Mouse (Mus musculus) T-helper 2 cell (primary cell): Measurements from ENCODE around the gene Insm1.

ENCODE experiments used
- in situ Hi-C: fragments of 300-600 bp; cut with MboI, MseI; formaldehyde crosslinking; loops from one replicate; pipeline ENCODE4 v1.15.1; 2025; ENCODE audit warnings: high pct_unique_total_duplicates

Gene Insm1

DNA sequence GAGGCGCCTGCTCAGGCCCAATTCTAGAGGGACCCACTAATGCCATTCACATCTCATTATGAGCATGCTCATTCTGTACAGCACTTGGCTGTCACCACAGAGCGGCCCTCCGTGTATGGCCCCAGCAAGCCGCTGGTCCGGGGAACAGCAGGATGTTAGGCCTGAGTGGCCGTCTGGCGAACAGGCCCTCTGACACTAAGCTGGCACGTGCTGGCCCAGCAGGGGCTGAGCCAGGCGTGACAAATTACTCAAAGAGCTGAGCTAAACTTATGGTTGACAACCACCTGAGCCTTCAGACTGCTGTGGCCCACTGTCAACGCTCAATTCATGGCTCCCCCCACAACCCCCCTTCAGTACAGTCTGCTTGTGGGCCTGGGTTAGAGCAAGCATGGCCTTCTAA, 40.5 kb downstream of the Insm1 start:
- in situ Hi-C loops = no loop called here

DNA sequence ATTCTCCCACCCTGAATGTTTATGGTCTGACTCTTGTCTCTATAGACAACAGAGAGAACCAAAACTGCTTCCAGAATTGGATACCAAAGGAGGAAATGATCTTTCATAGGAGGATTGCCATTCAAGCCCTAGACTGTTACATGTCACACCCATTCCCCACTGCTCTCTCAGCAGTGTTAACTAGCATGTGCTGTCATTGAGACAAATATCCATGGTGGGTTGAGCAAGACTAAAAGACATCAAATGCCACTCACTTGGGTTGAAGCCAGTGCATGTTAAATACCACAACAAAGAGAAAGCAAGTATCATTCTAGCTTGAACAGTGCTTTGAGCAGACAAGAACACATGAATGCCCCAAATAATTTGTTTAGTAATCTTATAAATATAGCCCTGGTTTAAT, 41.2 kb downstream of the Insm1 start:
- in situ Hi-C loops = no loop called here

DNA sequence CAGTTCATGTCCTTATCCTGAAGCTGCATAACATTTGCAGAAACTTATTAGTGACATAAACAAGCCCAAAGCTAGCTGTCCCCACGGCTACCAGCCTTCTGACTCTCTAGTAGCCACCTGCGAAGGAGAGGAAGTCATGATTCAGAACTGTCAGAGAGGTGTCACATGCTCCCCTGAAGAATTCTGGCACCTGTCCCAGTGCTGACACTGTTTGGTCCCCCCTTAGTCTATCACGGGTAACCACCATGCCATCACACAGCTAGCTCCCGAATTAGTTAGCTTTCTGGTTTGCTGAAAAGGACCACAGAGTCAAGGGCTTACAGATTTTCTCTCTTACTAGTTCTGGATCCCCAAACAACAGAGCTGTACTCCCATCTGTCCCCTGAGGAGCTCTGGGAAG, 43.3 kb downstream of the Insm1 start:
- in situ Hi-C loops = no loop called here

DNA sequence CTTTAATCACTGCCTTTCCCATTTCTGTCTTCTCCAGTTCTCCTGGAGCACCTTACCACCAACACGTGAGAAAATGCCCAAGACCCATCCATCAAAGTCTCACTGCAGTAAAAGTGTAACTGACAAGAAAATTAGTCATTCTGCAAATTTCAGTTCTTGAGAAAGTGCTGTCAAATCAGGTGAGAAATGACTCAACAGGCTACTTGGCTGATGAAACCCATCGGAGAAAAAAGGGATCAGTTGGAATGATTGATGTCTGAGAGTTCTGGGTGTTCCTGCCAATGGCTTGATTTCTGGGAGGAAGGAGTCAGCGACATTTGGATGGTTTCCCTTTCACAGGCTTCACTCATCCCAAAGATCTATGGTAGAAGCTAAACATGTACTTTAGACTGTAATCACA, 44.8 kb downstream of the Insm1 start:
- in situ Hi-C loops = no loop called here
